Mouse (Mus musculus): ENCODE data around the gene Plcb1.

DNA sequence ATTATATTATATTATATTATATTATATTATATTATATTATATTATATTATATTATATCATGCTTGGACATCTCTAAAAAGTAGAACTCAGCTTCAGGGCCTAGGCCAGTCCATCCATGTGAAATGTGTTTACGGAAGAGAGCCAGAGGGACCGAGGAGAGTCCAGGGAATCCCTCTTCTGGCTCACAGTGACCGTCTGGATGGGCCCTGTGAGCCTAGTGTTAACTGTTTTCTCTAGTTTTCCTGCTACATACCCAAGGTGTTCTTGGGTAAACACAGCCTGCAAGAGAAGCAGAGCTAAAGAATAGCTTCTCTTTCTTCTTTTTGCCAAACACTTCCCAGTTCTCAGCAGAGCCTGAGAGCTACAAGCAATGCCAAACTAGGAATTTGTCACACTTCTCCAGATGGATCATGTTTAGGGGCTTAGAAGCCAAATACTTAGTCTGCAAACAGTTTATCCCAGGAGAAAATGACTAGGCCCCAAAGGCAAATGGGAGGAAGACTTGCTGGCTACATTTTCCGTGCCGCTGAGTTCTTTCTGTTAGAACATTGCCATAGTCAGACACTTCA, 649.2 kb downstream of the Plcb1 start:
- TF ChIP-seq MAX (IDR thresholded peaks at IDR 0.05) (no peak), MYOG (IDR thresholded peaks at IDR 0.05; ENCODE audit: control insufficient read depth, extremely low read depth, insufficient read length) (no peak), CTCF (IDR thresholded peaks at IDR 0.05; ENCODE audit: control insufficient read depth, insufficient read depth, insufficient read length) (no peak), USF1 (IDR thresholded peaks at IDR 0.05; ENCODE audit: low read depth) (no peak), CEBPB (IDR thresholded peaks at IDR 0.05; ENCODE audit: low read depth) (no peak), MYOD1 (IDR thresholded peaks at IDR 0.05; ENCODE audit: control insufficient read depth, insufficient read length, low read depth) (no peak)
